Mouse (Mus musculus) CH12.LX (cell line): ENCODE measurements around the gene Cap1.

Source experiments
- CTCF ChIP-seq, 2 experiments: IDR thresholded peaks in 1 of 2; conservative IDR thresholded peaks in 1 of 2; 2 replicates each; pipeline ENCODE4 v1.5.1; 2011 to 2012; ENCODE audit warnings: low read depth in 2 of 2, low read length in 2 of 2, improper control_type of control experiment in 1 of 2, inconsistent platforms in 1 of 2, mild to moderate bottlenecking in 1 of 2, moderate library complexity in 1 of 2
- E2F4 ChIP-seq: IDR thresholded peaks from 2 replicates; pipeline ENCODE4 v1.6.1; 2011; ENCODE audit warnings: low read depth, low read length, improper control_type of control experiment; ENCODE audit not compliant: insufficient replicate concordance
- EP300 ChIP-seq: IDR thresholded peaks from 2 replicates; pipeline ENCODE4 v1.6.1; 2011; ENCODE audit warnings: low read length, improper control_type of control experiment
- ETS1 ChIP-seq: conservative IDR thresholded peaks from 2 replicates; pipeline ENCODE4 v1.6.1; 2012; ENCODE audit warnings: low read depth, mild to moderate bottlenecking, inconsistent platforms, low read length, improper control_type of control experiment, moderate library complexity
- GABPA ChIP-seq: IDR thresholded peaks from 2 replicates; pipeline ENCODE4 v1.6.1; 2012; ENCODE audit warnings: low read depth, low read length, improper control_type of control experiment, inconsistent platforms; ENCODE audit not compliant: insufficient replicate concordance
- JUND ChIP-seq: conservative IDR thresholded peaks from 2 replicates; pipeline ENCODE4 v1.6.1; 2011; ENCODE audit warnings: low read depth, low read length, improper control_type of control experiment
- MAX ChIP-seq: IDR thresholded peaks from 2 replicates; pipeline ENCODE4 v1.6.1; 2011; ENCODE audit warnings: low read length, improper control_type of control experiment
- MAZ ChIP-seq: IDR thresholded peaks from 2 replicates; pipeline ENCODE4 v1.6.1; 2012; ENCODE audit warnings: low read depth, mild to moderate bottlenecking, inconsistent platforms, low read length, improper control_type of control experiment, moderate library complexity
- MXI1 ChIP-seq: IDR thresholded peaks from 2 replicates; pipeline ENCODE4 v1.6.1; 2011; ENCODE audit warnings: mild to moderate bottlenecking, low read depth, low read length, improper control_type of control experiment
- POLR2A ChIP-seq: IDR thresholded peaks from 2 replicates; pipeline ENCODE4 v1.6.1; 2011; ENCODE audit warnings: low read depth, mild to moderate bottlenecking, improper control_type of control experiment, low read length
- RCOR1 ChIP-seq: conservative IDR thresholded peaks from 2 replicates; pipeline ENCODE4 v1.6.1; 2012; ENCODE audit warnings: low read depth, mild to moderate bottlenecking, inconsistent platforms, low read length, improper control_type of control experiment
- TCF12 ChIP-seq: IDR thresholded peaks from 2 replicates; pipeline ENCODE4 v1.6.1; 2014; ENCODE audit warnings: low read depth, mild to moderate bottlenecking, inconsistent platforms, low read length, improper control_type of control experiment
- USF1 ChIP-seq: IDR thresholded peaks from 2 replicates; pipeline ENCODE4 v1.6.1; 2014; ENCODE audit warnings: low read depth, mild to moderate bottlenecking, inconsistent platforms, low read length, improper control_type of control experiment

DNA sequence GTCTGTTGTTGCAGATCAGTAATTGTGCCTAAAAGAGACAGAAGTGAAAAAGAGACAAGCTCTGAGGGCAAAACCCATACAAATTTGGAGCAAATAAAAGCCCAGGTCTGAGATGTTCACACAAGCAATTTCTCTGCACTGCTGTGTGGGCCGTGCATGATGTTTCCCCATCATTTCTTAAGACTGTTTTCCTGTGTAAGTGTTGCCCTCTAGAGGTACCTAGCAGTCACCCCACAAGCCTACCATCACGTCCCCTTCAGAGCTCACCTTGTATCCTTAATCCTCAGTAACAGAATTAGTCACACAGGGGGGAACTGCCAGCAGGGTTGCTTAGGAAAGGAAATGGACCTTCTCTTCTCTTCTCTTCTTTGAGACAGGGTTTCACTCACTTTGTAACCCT, 27.9 kb downstream of the Cap1 start:
- peak in 1 of 2 experiments; percentile 64; a peak in 2 of 4 replicates for TF ChIP-seq CTCF (conservative IDR thresholded peaks at IDR 0.05 in 1 of 2, IDR thresholded peaks at IDR 0.05 in 1 of 2; ENCODE audit: low read depth in 2 of 2, low read length in 2 of 2)
- TF ChIP-seq ETS1, result no peak
- no peak for TF ChIP-seq RCOR1
- no peak for TF ChIP-seq JUND
- no peak for TF ChIP-seq MXI1
- no peak for TF ChIP-seq MAZ
- TF ChIP-seq POLR2A, result no peak
- no peak for TF ChIP-seq E2F4
- no peak for TF ChIP-seq EP300
- TF ChIP-seq GABPA, result no peak
- no peak for TF ChIP-seq USF1
- TF ChIP-seq MAX, result no peak
- TF ChIP-seq TCF12, result no peak
